Mouse (Mus musculus): ENCODE measurements around the gene Ubl5. TPM values are rescaled to one million over a fixed set of nuclear protein-coding genes. Genes with fewer than 3 reads are reported as not detected.

The Ubl5 gene
- polyA plus RNA-seq, 1 experiment: 288 TPM

DNA sequence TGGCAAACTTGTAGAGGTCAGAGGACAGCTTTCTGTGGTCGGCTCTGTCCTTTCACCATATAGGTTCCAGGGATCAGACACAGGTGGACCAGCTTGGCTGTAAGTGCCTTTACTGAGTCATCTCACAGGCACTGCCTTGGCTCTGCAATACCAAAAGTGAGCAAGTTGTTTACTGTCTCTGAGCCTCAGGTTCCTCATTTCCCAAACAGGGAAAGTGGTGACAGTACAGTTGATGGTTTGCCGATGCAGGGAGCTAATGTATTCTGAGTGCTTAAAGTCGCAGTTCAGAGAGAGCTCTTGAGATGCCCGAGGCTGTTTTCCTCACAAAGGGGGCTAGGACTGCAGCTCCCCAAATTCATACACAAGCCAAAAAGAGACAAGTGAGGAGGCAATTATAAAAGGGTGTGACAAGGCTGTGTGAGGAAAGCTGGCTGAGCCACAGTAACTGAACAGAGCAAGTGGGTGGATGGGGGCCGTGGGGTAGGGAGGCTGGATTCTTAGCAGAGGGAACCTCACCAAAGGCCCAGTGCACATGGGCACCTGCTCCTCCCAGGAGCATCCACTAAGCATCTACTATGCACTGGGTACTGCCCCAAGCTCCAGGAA is 53.5 kb downstream of the Ubl5 start:
- H3K9me3 ChIP-seq (replicated peaks; ENCODE audit: control insufficient read depth, insufficient read depth, low read length, poor library complexity, severe bottlenecking): no peaks in the 10 kb centered on the region
- H3K9ac ChIP-seq (ENCODE audit: low read depth, poor library complexity, severe bottlenecking): no peak overlapping the region
- no peak overlapping the region for H3K27ac ChIP-seq (ENCODE audit: insufficient read depth, low read length)
- no peak for TF ChIP-seq EP300 (IDR thresholded peaks at IDR 0.05; ENCODE audit: insufficient read depth, low read depth, low read length)
- TF ChIP-seq CTCF (IDR thresholded peaks at IDR 0.05; ENCODE audit: low read depth, low read length): no peak
- TF ChIP-seq POLR2A (IDR thresholded peaks at IDR 0.05; ENCODE audit: insufficient read depth, low read length): no peak
- no peak overlapping the region for H3K4me3 ChIP-seq (ENCODE audit: low read depth, low read length)
- no peaks in the 10 kb centered on the region for H3K4me1 ChIP-seq (ENCODE audit: control insufficient read depth, insufficient read depth, low read length)
- no peaks in the 10 kb centered on the region for H3K27me3 ChIP-seq (ENCODE audit: control insufficient read depth, insufficient read depth, low read length, poor library complexity, severe bottlenecking)
- no peaks in the 10 kb centered on the region for H3K36me3 ChIP-seq (ENCODE audit: control insufficient read depth, insufficient read depth, low read length, poor library complexity, severe bottlenecking)

Other genes starting within 250 kb of the Ubl5 start
- gene Zfp26, start 182.7 kb upstream of the Ubl5 start, polyA plus RNA-seq (2011; ENCODE audit: insufficient read depth, insufficient read length, low read depth, missing spikeins): 28.6 and 30.7 TPM in 2 replicates
- 17.5 and 19.4 TPM in 2 replicates for gene Zfp426, start 150.1 kb upstream of the Ubl5 start, polyA plus RNA-seq (2011; ENCODE audit: insufficient read depth, insufficient read length, low read depth, missing spikeins)
- gene Zfp266, start 121.5 kb upstream of the Ubl5 start, polyA plus RNA-seq (2011; ENCODE audit: insufficient read depth, insufficient read length, low read depth, missing spikeins): 113 and 128 TPM in 2 replicates
- gene Zfp846, start 61.6 kb upstream of the Ubl5 start, polyA plus RNA-seq (2011; ENCODE audit: insufficient read depth, insufficient read length, low read depth, missing spikeins): 6.6 and 8.7 TPM in 2 replicates
- gene Fbxl12, start 1.9 kb downstream of the Ubl5 start, polyA plus RNA-seq (2011; ENCODE audit: insufficient read depth, insufficient read length, low read depth, missing spikeins): 19.6 and 20.2 TPM in 2 replicates
- gene Pin1, start 9.2 kb downstream of the Ubl5 start, polyA plus RNA-seq (2011; ENCODE audit: insufficient read depth, insufficient read length, low read depth, missing spikeins): 17.6 and 20.9 TPM in 2 replicates
- gene Olfm2, start 103.5 kb downstream of the Ubl5 start, polyA plus RNA-seq (2011; ENCODE audit: insufficient read depth, insufficient read length, low read depth, missing spikeins): 3.3 and 4.4 TPM in 2 replicates
- gene Col5a3, start 172.2 kb downstream of the Ubl5 start, polyA plus RNA-seq (2011; ENCODE audit: insufficient read depth, insufficient read length, low read depth, missing spikeins): 1.3 and 1.6 TPM in 2 replicates
- gene Rdh8, start 175.6 kb downstream of the Ubl5 start, polyA plus RNA-seq (2011; ENCODE audit: insufficient read depth, insufficient read length, low read depth, missing spikeins): not detected in 2 replicates
- 20.5 and 23.9 TPM in 2 replicates for gene A230050P20Rik, start 225.8 kb downstream of the Ubl5 start, polyA plus RNA-seq (2011; ENCODE audit: insufficient read depth, insufficient read length, low read depth, missing spikeins)
- gene Angptl6, start 236.8 kb downstream of the Ubl5 start, polyA plus RNA-seq (2011; ENCODE audit: insufficient read depth, insufficient read length, low read depth, missing spikeins): 1.3 and 2.0 TPM in 2 replicates
- gene Ppan, start 245.3 kb downstream of the Ubl5 start, polyA plus RNA-seq (2011; ENCODE audit: insufficient read depth, insufficient read length, low read depth, missing spikeins): 76.9 and 81.2 TPM in 2 replicates

All from ES-Bruce4 (cell line).